32 mouse cellular contexts compared by ENCODE assay signal in genomic region chr7:48806587-48806986, GRCm38 (mm10). TPM values are rescaled to one million over a fixed set of nuclear protein-coding genes. Genes with fewer than 3 reads are reported as not detected.
A peak's percentile ranks its signal among the peaks of the same experiment; 100 is the strongest.
DNase-seq lines count a peak whose midpoint lies in the region; ATAC-seq and TF ChIP-seq lines count a peak whose summit lies in the region.
"Had no signal": no experiment of that assay in that cellular context is flagged by ENCODE, and none has a peak within 500 bp of the region (broad histone marks: within the 10 kb centered on the region; RNA-seq: fewer than 3 reads in every experiment).

No protein-coding gene starts in this region.

- H3K27me3 ChIP-seq in intestine, postnatal 0 days (replicated peaks; ENCODE audit: control insufficient read depth, insufficient read depth, low read length): no peaks in the 10 kb centered on the region
- no peaks in the 10 kb centered on the region for H3K27me3 ChIP-seq in intestine, embryonic 16.5 days (replicated peaks; ENCODE audit: control insufficient read depth, insufficient read depth, low read length)
- H3K27me3 ChIP-seq: forebrain, embryonic 13.5 days; heart, embryonic 12.5 days; hindbrain, embryonic 15.5 days; intestine, embryonic 15.5 days; limb, embryonic 12.5 days; neural tube, embryonic 12.5 days had no signal

- no peak overlapping the region for H3K4me3 ChIP-seq in intestine, postnatal 0 days (ENCODE audit: low read depth, low read length)
- no peak overlapping the region for H3K4me3 ChIP-seq in intestine, embryonic 16.5 days (ENCODE audit: low read length)
- H3K4me3 ChIP-seq: forebrain, embryonic 13.5 days; heart, embryonic 12.5 days; hindbrain, embryonic 10.5 days; hindbrain, embryonic 15.5 days; intestine, embryonic 15.5 days; left cerebral cortex, adult 2 months; limb, embryonic 12.5 days; myocyte; neural tube, embryonic 12.5 days had no signal

- H3K4me1 ChIP-seq in intestine, postnatal 0 days (replicated peaks; ENCODE audit: control insufficient read depth, insufficient read depth, low read length): no peaks in the 10 kb centered on the region
- no peaks in the 10 kb centered on the region for H3K4me1 ChIP-seq in intestine, embryonic 16.5 days (ENCODE audit: control insufficient read depth, insufficient read depth, low read length)
- H3K4me1 ChIP-seq: forebrain, embryonic 13.5 days; heart, embryonic 12.5 days; hindbrain, embryonic 10.5 days; hindbrain, embryonic 15.5 days; intestine, embryonic 15.5 days; limb, embryonic 12.5 days; neural tube, embryonic 12.5 days had no signal

- no peak overlapping the region for H3K4me2 ChIP-seq in intestine, postnatal 0 days (replicated peaks; ENCODE audit: low read depth)
- H3K4me2 ChIP-seq in intestine, embryonic 16.5 days (ENCODE audit: low read depth, low read length): no peak overlapping the region
- H3K4me2 ChIP-seq: forebrain, embryonic 13.5 days; heart, embryonic 12.5 days; hindbrain, embryonic 15.5 days; intestine, embryonic 15.5 days; limb, embryonic 12.5 days; liver, embryonic 11.5 days; neural tube, embryonic 12.5 days had no signal

- H3K9ac ChIP-seq in intestine, postnatal 0 days (ENCODE audit: low read depth, low read length): no peak overlapping the region
- H3K9ac ChIP-seq in intestine, embryonic 16.5 days (ENCODE audit: low read depth, low read length): no peak overlapping the region
- H3K9ac ChIP-seq: forebrain, embryonic 13.5 days; heart, embryonic 12.5 days; hindbrain, embryonic 15.5 days; intestine, embryonic 15.5 days; limb, embryonic 12.5 days; neural tube, embryonic 12.5 days had no signal

- H3K27ac ChIP-seq in intestine, postnatal 0 days (ENCODE audit: low read depth, low read length): no peak overlapping the region
- no peak overlapping the region for H3K27ac ChIP-seq in intestine, embryonic 16.5 days (ENCODE audit: low read length)
- H3K27ac ChIP-seq: forebrain, embryonic 13.5 days; hindbrain, embryonic 10.5 days; hindbrain, embryonic 15.5 days; intestine, embryonic 15.5 days; left cerebral cortex, adult 2 months; limb, embryonic 12.5 days; macrophage; neural tube, embryonic 12.5 days had no signal

- TF ChIP-seq CTCF in intestine, postnatal 0 days (IDR thresholded peaks at IDR 0.05; ENCODE audit: low read depth): peak; percentile 23; the same call in 1 of the 2 replicates

- peak; percentile 19 to 24 for DNase-seq in cerebellum, postnatal 10 days
- no peak for DNase-seq in cerebellum, adult 9-11 months
- DNase-seq in thymus, postnatal 4 days: peak; percentile 19
- no peak for DNase-seq in thymus, postnatal 14 days
- no peak for DNase-seq in Muller cell, postnatal 12 days (ENCODE audit: inconsistent ontology term)
- no peak for DNase-seq in kidney, adult 11 months
- DNase-seq: adrenal gland, postnatal 25 days; cerebellum, adult 18-20 months; cerebellum, postnatal 25 days; gastrocnemius, postnatal 25 days; heart, adult 18-20 months; heart, postnatal 10 days; kidney, postnatal 14 days; right cerebral cortex, adult 18-20 months; spleen, adult 18-20 months; thymus, postnatal 25 days had no signal

- WGBS in intestine, postnatal 0 days: 83% methylated on average over 4 of the region's 4 CpGs
- WGBS in intestine, embryonic 16.5 days: 83% methylated on average over 4 of the region's 4 CpGs

- ATAC-seq in intestine, postnatal 0 days: no peak
- ATAC-seq in intestine, embryonic 16.5 days: no peak
- ATAC-seq: forebrain, embryonic 13.5 days; intestine, embryonic 15.5 days; midbrain, embryonic 16.5 days had no signal

- peaks cover 65% of the 10 kb centered on the region for H3K36me3 ChIP-seq in intestine, postnatal 0 days (ENCODE audit: control insufficient read depth, insufficient read depth)
- 0 out of 2 replicates have a peak, but pooled peaks cover 6% of the 10 kb centered on the region for H3K36me3 ChIP-seq in intestine, embryonic 16.5 days (ENCODE audit: control insufficient read depth, insufficient read depth, low read length)

- no peaks in the 10 kb centered on the region for H3K9me3 ChIP-seq in intestine, postnatal 0 days (ENCODE audit: control insufficient read depth)
- no peaks in the 10 kb centered on the region for H3K9me3 ChIP-seq in intestine, embryonic 16.5 days (ENCODE audit: control insufficient read depth, low read length)
- H3K9me3 ChIP-seq: forebrain, embryonic 13.5 days; heart, embryonic 12.5 days; hindbrain, embryonic 10.5 days; hindbrain, embryonic 15.5 days; intestine, embryonic 15.5 days; limb, embryonic 12.5 days; neural tube, embryonic 12.5 days had no signal

RNA-seq across cellular contexts. Expression of gene Zdhhc13, which starts 17.8 kb away (rescaled TPM):
- 25.2 and 29.8 TPM in 2 replicates for polyA plus RNA-seq in intestine, postnatal 0 days (2015; fragmentation: Nextera tagmentation; extraction: Ambion mirVana)
- 41.1 and 42.5 TPM in 2 replicates for polyA plus RNA-seq in intestine, embryonic 16.5 days (2015; fragmentation: Nextera tagmentation; extraction: Ambion mirVana)

RNA-seq across cellular contexts. Expression of gene Csrp3, which starts 41.2 kb away (rescaled TPM):
- 5.0 and 5.8 TPM in 2 replicates for polyA plus RNA-seq in intestine, postnatal 0 days (2015; fragmentation: Nextera tagmentation; extraction: Ambion mirVana)
- 1.1 and 2.1 TPM in 2 replicates for polyA plus RNA-seq in intestine, embryonic 16.5 days (2015; fragmentation: Nextera tagmentation; extraction: Ambion mirVana)
- polyA plus RNA-seq: brain, embryonic 14.5 days; forebrain, embryonic 13.5 days; frontal cortex, adult 2 months; hindbrain, embryonic 10.5 days; macrophage; midbrain, embryonic 16.5 days had no signal

Comparison
In these comparisons a context has a peak if more than half of its experiments do, and no peak if none do; other contexts are left out.
1. DNase-seq: peak in cerebellum, postnatal 10 days (2 of 2) and thymus, postnatal 4 days (single experiment); none in cerebellum, adult 9-11 months (single experiment), thymus, postnatal 14 days (single experiment), Muller cell, postnatal 12 days (single experiment) and kidney, adult 11 months (single experiment).